Mouse (Mus musculus) E14TG2a.4 (cell line): ENCODE results near the gene Lenep.
"Not testable (repeated sequence)": the region's sequence is repeated elsewhere in the genome, so short reads cannot be mapped to it uniquely, and the experiment has no call there.

Experiments
- H3K27me3 ChIP-seq: 2 replicates; pipeline ENCODE4 v1.6.1; 2014; ENCODE audit warnings: low read length, control low read depth; ENCODE audit not compliant: insufficient read depth
- H3K36me3 ChIP-seq: 2 replicates; pipeline ENCODE4 v1.6.1; 2014; ENCODE audit warnings: low read length, control low read depth; ENCODE audit not compliant: insufficient read depth
- H3K4me1 ChIP-seq: replicated peaks from 2 replicates; pipeline ENCODE4 v1.6.1; 2014; ENCODE audit warnings: low read depth, low read length, control low read depth
- H3K4me3 ChIP-seq: replicated peaks from 2 replicates; pipeline ENCODE4 v1.5.1; 2014; ENCODE audit warnings: mild to moderate bottlenecking, low read length
- H3K9me3 ChIP-seq: 2 replicates; pipeline ENCODE4 v1.6.1; 2014; ENCODE audit warnings: low read length, control low read depth
- CTCF ChIP-seq: conservative IDR thresholded peaks from 2 replicates; pipeline ENCODE4 v1.5.1; 2014; ENCODE audit warnings: low read length
- NANOG ChIP-seq: IDR thresholded peaks from 2 replicates; pipeline ENCODE4 v1.6.1; 2014; ENCODE audit warnings: borderline replicate concordance, low read length, mixed read lengths
- POU5F1 ChIP-seq: IDR thresholded peaks from 2 replicates; pipeline ENCODE4 v1.6.1; 2014; ENCODE audit warnings: low read length, borderline replicate concordance

Gene Lenep

DNA sequence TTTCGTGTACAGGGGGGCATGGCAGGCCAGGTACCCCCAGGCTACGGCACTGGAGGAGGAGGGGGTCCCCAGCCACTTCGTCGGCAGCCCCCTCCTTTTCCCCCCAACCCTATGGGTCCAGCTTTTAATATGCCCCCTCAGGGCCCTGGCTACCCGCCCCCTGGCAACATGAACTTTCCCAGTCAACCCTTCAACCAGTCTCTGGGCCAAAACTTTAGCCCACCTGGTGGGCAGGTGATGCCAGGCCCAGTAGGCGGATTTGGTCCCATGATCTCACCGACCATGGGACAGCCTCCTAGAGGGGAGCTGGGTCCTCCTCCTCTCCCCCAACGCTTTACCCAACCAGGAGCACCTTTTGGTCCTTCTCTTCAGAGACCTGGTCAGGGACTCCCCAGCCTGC, 30.0 kb upstream of the Lenep start:
- Histone ChIP-seq H3K27me3 (no peaks in the 10 kb centered on the region), H3K9me3 (no peaks in the 10 kb centered on the region), H3K36me3 (peaks cover 55% of the 10 kb centered on the region), H3K4me1 (peaks cover 83% of the 10 kb centered on the region), H3K4me3 (peak overlapping the region; percentile 100)
- TF ChIP-seq CTCF: no peak
- no peak for TF ChIP-seq POU5F1
- TF ChIP-seq NANOG: no peak

DNA sequence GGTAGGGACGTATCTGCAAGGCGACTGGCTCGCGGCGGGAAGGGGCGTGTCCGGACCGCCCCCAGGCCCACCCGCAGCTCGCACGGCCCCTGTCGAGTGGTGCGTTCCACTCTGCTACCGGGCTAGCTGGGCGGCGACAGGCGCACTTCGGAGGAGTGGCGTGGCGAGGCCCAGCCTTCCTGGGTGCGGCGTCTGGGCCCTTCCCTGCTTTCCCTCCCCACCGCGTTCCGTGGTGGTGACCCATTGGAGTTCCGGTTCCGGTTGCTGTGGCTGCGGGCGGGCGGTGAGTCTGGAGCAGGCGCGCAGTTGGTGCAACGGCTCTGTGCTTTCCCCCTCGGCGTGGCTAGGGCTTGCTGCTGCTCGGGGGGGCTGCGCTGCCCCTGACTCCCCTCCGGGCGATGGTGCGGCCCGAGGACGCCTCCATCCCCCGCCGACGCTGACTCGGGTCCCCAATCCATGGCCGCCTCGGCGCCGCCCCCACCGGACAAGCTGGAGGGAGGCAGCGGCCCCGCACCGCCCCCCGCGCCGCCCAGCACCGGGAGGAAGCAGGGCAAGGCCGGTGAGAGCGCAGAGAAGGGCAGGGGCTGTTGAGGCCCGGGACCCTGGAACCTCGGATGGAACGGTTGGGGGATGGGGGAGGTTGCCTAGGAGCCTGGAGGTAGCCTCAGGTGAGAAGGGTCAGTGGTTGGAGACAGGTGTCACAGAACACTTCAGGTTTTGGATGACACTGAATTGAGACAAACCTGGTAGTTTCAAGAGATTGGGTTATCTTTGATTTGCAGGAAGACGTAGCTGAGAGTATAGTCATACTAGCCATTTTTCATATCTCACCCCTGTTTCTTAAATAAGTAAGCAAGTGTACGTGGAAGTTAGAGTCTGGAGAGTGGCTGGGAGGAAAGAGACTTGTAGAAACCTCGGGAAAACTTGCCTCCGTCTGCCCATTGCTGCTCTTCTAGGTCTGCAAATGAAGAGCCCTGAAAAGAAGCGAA, 27.9 kb upstream of the Lenep start, which contains the start of gene Pygo2:
TSS of gene Pygo2 (plus strand) at position 44 of the 989 bp plus-strand sequence.
- TF ChIP-seq CTCF (no peak), POU5F1 (no peak), NANOG (no peak)
- Histone ChIP-seq H3K4me1 (peaks cover 83% of the 10 kb centered on the region), H3K27me3 (no peaks in the 10 kb centered on the region), H3K36me3 (peaks cover 76% of the 10 kb centered on the region), H3K4me3 (peak within 1 kb of the TSS; percentile 100), H3K9me3 (no peaks in the 10 kb centered on the region)

GRCm38 (mm10) chr3:89429021-89429420, 26.4 kb upstream of the Lenep start:
- peaks cover 83% of the 10 kb centered on the region for H3K4me1 ChIP-seq
- not testable (repeated sequence) for H3K9me3 ChIP-seq, H3K27me3 ChIP-seq, H3K4me3 ChIP-seq
- peaks cover 79% of the 10 kb centered on the region for H3K36me3 ChIP-seq

GRCm38 (mm10) chr3:89425876-89426275, 23.3 kb upstream of the Lenep start:
- Histone ChIP-seq H3K36me3 (peaks cover 67% of the 10 kb centered on the region), H3K4me3 (no peak overlapping the region), H3K27me3 (no peaks in the 10 kb centered on the region), H3K9me3 (no peaks in the 10 kb centered on the region), H3K4me1 (peaks cover 80% of the 10 kb centered on the region)
- TF ChIP-seq POU5F1 (no peak), CTCF (no peak), NANOG (no peak)

- H3K36me3 ChIP-seq: peaks cover 67% of the 10 kb centered on the region
- no peak for TF ChIP-seq POU5F1
- TF ChIP-seq NANOG: no peak
- no peak; the same call in 1 of the 2 replicates for TF ChIP-seq CTCF
- H3K4me3 ChIP-seq: peak overlapping the region; percentile 83
- H3K4me1 ChIP-seq: peaks cover 84% of the 10 kb centered on the region
- no peaks in the 10 kb centered on the region for H3K9me3 ChIP-seq
- no peaks in the 10 kb centered on the region for H3K27me3 ChIP-seq
These were observed 22.5 kb upstream of the Lenep start for GRCm38 (mm10) chr3:89425141-89425525.

DNA sequence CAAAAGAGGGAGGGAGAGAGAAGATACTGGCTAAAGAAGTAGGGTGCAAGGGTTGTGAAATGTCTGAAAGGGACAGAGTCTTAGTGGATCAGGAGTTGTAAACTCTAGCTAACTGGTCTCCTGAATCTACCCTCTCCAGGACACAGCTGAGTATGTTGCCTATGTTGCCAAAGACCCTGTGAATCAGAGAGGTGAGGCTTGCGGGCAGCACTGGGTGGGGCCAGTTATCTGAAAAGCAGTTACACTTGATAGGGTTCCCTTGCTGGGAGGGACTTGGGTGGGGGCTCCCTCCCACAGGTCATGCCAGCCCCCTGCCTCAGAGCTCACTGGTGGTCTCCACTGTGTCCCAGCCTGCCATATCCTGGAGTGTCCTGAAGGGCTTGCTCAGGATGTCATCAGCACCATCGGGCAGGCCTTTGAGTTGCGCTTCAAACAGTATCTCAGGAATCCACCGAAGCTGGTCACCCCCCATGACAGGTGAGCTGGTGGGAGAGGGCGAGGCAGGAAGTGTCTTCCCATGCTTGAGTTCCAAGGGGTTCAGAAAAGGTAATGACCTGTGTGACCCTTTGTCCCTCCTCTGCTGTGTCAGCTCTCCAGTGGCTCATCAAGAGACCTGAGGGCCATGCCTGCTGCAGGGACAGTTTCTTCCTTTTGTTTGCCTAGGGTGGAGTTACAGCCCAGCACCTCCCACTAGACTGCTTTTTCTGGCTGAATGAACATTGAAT, 22.0 kb upstream of the Lenep start:
- Histone ChIP-seq H3K36me3 (peaks cover 67% of the 10 kb centered on the region), H3K9me3 (no peaks in the 10 kb centered on the region), H3K27me3 (no peaks in the 10 kb centered on the region), H3K4me1 (peaks cover 89% of the 10 kb centered on the region), H3K4me3 (peak overlapping the region; percentile 83)
- TF ChIP-seq POU5F1: no peak

- H3K4me1 ChIP-seq: peaks cover 76% of the 10 kb centered on the region
- peaks cover 51% of the 10 kb centered on the region for H3K36me3 ChIP-seq
- no peaks in the 10 kb centered on the region for H3K9me3 ChIP-seq
- peak overlapping the region; percentile 83 for H3K4me3 ChIP-seq
- TF ChIP-seq NANOG (no peak), CTCF (no peak), POU5F1 (no peak)
- H3K27me3 ChIP-seq: no peaks in the 10 kb centered on the region
These were observed 20.1 kb upstream of the Lenep start for GRCm38 (mm10) chr3:89422556-89423205.

- Histone ChIP-seq H3K9me3 (no peaks in the 10 kb centered on the region), H3K4me1 (peaks cover 70% of the 10 kb centered on the region), H3K36me3 (peaks cover 44% of the 10 kb centered on the region), H3K4me3 (peak overlapping the region; percentile 83), H3K27me3 (no peaks in the 10 kb centered on the region)
- no peak for TF ChIP-seq POU5F1
- no peak for TF ChIP-seq NANOG
- TF ChIP-seq CTCF: no peak
These were observed 19.3 kb upstream of the Lenep start for GRCm38 (mm10) chr3:89421810-89422473.
